Mouse (Mus musculus): Measurements from ENCODE around the gene Nrp2. TPM values are rescaled to one million over a fixed set of nuclear protein-coding genes. Genes with fewer than 3 reads are reported as not detected.

Gene Nrp2
- polyA plus RNA-seq, 1 experiment: 17.1 TPM

DNA sequence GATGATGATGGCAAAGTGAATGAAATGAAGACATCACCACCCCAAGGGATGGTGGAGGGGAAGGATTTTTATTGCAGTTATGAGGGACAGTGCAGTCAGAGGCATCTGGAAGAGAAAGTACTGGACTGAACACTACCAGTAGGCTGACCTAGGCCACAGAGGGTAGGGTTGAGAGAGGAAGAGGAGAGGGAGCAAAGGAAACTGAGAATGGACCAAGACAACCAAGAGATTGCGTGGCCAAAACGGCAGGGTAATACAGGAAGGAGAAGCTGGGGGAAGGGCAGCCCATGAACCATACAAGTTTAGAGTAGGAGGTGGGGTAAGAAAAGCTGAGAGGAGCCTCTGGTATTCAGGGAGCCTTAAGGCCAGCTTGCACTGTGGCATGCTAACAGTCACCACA lies 23.6 kb upstream of the Nrp2 start:
- no peak for TF ChIP-seq POLR2A (IDR thresholded peaks at IDR 0.05; ENCODE audit: low read depth, low read length)
- no peak for TF ChIP-seq CTCF (conservative IDR thresholded peaks at IDR 0.05; ENCODE audit: insufficient read depth, insufficient read length, low read depth, low read length)
- DNase-seq: no peak
- H3K36me3 ChIP-seq (ENCODE audit: control insufficient read depth, insufficient read depth, low read length): no peaks in the 10 kb centered on the region
- no peaks in the 10 kb centered on the region for H3K4me1 ChIP-seq (ENCODE audit: control insufficient read depth, insufficient read depth, low read length)
- no peak overlapping the region for H3K4me3 ChIP-seq (ENCODE audit: insufficient read depth, low read depth, low read length)
- no peaks in the 10 kb centered on the region for H3K27me3 ChIP-seq (replicated peaks; ENCODE audit: control insufficient read depth, insufficient read depth, low read length)
- no peak overlapping the region for H3K27ac ChIP-seq (ENCODE audit: insufficient read depth, low read depth, low read length)
- 79% methylated on average over 2 of the region's 2 CpGs for WGBS

GRCm38 (mm10) chr1:62682456-62683385 lies 20.4 kb upstream of the Nrp2 start:
- no peak for TF ChIP-seq CTCF (conservative IDR thresholded peaks at IDR 0.05; ENCODE audit: insufficient read depth, insufficient read length, low read depth, low read length)
- no peak for TF ChIP-seq POLR2A (IDR thresholded peaks at IDR 0.05; ENCODE audit: low read depth, low read length)
- Histone ChIP-seq H3K4me1 (ENCODE audit: control insufficient read depth, insufficient read depth, low read length) (no peaks in the 10 kb centered on the region), H3K27ac (ENCODE audit: insufficient read depth, low read depth, low read length) (no peak overlapping the region), H3K27me3 (replicated peaks; ENCODE audit: control insufficient read depth, insufficient read depth, low read length) (no peaks in the 10 kb centered on the region), H3K36me3 (ENCODE audit: control insufficient read depth, insufficient read depth, low read length) (no peaks in the 10 kb centered on the region), H3K4me3 (ENCODE audit: insufficient read depth, low read depth, low read length) (no peak overlapping the region)
- 62% methylated on average over 21 of the region's 21 CpGs for WGBS
- no peak for DNase-seq

- Histone ChIP-seq H3K27ac (ENCODE audit: insufficient read depth, low read depth, low read length) (no peak overlapping the region), H3K4me1 (ENCODE audit: control insufficient read depth, insufficient read depth, low read length) (no peaks in the 10 kb centered on the region), H3K36me3 (ENCODE audit: control insufficient read depth, insufficient read depth, low read length) (no peaks in the 10 kb centered on the region), H3K27me3 (replicated peaks; ENCODE audit: control insufficient read depth, insufficient read depth, low read length) (no peaks in the 10 kb centered on the region), H3K4me3 (ENCODE audit: insufficient read depth, low read depth, low read length) (no peak overlapping the region)
- WGBS: 83% methylated on average over 2 of the region's 2 CpGs
- no peak for DNase-seq
- TF ChIP-seq POLR2A (IDR thresholded peaks at IDR 0.05; ENCODE audit: low read depth, low read length) (no peak), CTCF (conservative IDR thresholded peaks at IDR 0.05; ENCODE audit: insufficient read depth, insufficient read length, low read depth, low read length) (no peak)
These were observed 19.6 kb upstream of the Nrp2 start for GRCm38 (mm10) chr1:62683498-62683897.

GRCm38 (mm10) chr1:62687511-62687910 lies 15.6 kb upstream of the Nrp2 start:
- no peaks in the 10 kb centered on the region for H3K27me3 ChIP-seq (replicated peaks; ENCODE audit: control insufficient read depth, insufficient read depth, low read length)
- WGBS: 84% methylated on average over 8 of the region's 8 CpGs

DNA sequence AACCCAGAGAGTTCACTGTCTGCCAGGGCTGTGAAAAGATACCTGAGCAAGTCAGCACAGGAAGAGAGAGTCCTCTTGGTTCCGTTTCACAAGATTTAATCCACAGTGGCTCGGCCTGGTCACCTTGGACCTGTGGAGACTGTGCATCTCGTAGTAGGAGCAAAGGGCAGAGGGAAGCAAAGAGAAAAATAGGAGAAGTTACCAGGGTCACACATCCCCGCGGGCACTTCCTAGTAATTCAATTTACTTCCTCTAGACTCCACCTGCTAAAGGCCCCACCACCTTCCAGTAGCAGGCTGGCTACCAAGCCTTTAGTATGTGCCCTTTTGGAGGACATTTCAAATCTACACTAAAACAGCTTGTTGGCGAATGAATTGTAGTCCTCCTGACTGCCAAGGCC lies 11.9 kb upstream of the Nrp2 start:
- TF ChIP-seq CTCF (conservative IDR thresholded peaks at IDR 0.05; ENCODE audit: insufficient read depth, insufficient read length, low read depth, low read length) (no peak), POLR2A (IDR thresholded peaks at IDR 0.05; ENCODE audit: low read depth, low read length) (no peak)
- H3K27me3 ChIP-seq (replicated peaks; ENCODE audit: control insufficient read depth, insufficient read depth, low read length): no peaks in the 10 kb centered on the region
- H3K36me3 ChIP-seq (ENCODE audit: control insufficient read depth, insufficient read depth, low read length): no peaks in the 10 kb centered on the region
- H3K27ac ChIP-seq (ENCODE audit: insufficient read depth, low read depth, low read length): no peak overlapping the region
- DNase-seq: no peak
- H3K4me1 ChIP-seq (ENCODE audit: control insufficient read depth, insufficient read depth, low read length): no peaks in the 10 kb centered on the region
- WGBS: 85% methylated on average over 6 of the region's 6 CpGs
- H3K4me3 ChIP-seq (ENCODE audit: insufficient read depth, low read depth, low read length): no peak overlapping the region

More at GRCm38 (mm10) chr1:62687511-62687910, 15.6 kb upstream of the Nrp2 start:
- no peaks in the 10 kb centered on the region for H3K36me3 ChIP-seq (ENCODE audit: control insufficient read depth, insufficient read depth, low read length)
- no peak for DNase-seq
- H3K27ac ChIP-seq (ENCODE audit: insufficient read depth, low read depth, low read length): no peak overlapping the region
- no peak overlapping the region for H3K4me3 ChIP-seq (ENCODE audit: insufficient read depth, low read depth, low read length)
- no peaks in the 10 kb centered on the region for H3K4me1 ChIP-seq (ENCODE audit: control insufficient read depth, insufficient read depth, low read length)
- TF ChIP-seq POLR2A (IDR thresholded peaks at IDR 0.05; ENCODE audit: low read depth, low read length) (no peak), CTCF (conservative IDR thresholded peaks at IDR 0.05; ENCODE audit: insufficient read depth, insufficient read length, low read depth, low read length) (no peak)

- DNase-seq: no peak
- Histone ChIP-seq H3K27me3 (replicated peaks; ENCODE audit: control insufficient read depth, insufficient read depth, low read length) (no peaks in the 10 kb centered on the region), H3K4me1 (ENCODE audit: control insufficient read depth, insufficient read depth, low read length) (no peaks in the 10 kb centered on the region), H3K27ac (ENCODE audit: insufficient read depth, low read depth, low read length) (no peak overlapping the region), H3K4me3 (ENCODE audit: insufficient read depth, low read depth, low read length) (no peak overlapping the region), H3K36me3 (ENCODE audit: control insufficient read depth, insufficient read depth, low read length) (no peaks in the 10 kb centered on the region)
- 34% methylated on average over 6 of the region's 6 CpGs for WGBS
- no peak for TF ChIP-seq CTCF (conservative IDR thresholded peaks at IDR 0.05; ENCODE audit: insufficient read depth, insufficient read length, low read depth, low read length)
- TF ChIP-seq POLR2A (IDR thresholded peaks at IDR 0.05; ENCODE audit: low read depth, low read length): no peak
These were observed 6.6 kb upstream of the Nrp2 start for GRCm38 (mm10) chr1:62696312-62696982.

DNA sequence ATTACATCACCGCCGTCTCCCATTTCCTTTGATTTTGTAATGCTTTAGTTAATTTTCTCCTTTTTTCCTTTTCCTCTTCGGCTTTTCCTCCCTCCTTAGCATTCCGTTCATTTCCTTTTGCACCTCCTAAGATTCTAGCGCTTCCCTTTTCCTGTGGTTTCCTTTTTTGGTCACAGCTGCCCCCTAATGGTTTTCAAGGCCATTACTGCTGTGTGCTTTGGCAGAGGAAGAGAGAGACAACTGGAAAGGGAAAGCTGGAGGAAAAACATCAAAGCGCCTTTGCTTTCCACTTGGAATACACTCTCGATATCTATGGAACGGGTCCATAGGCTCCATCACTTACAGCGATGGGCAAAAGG lies 6.1 kb upstream of the Nrp2 start:
- DNase-seq: peak; percentile 67
- 8% methylated on average over 9 of the region's 9 CpGs for WGBS
- H3K36me3 ChIP-seq (ENCODE audit: control insufficient read depth, insufficient read depth, low read length): no peaks in the 10 kb centered on the region
- H3K4me3 ChIP-seq (ENCODE audit: insufficient read depth, low read depth, low read length): no peak overlapping the region
- H3K27ac ChIP-seq (ENCODE audit: insufficient read depth, low read depth, low read length): no peak overlapping the region
- TF ChIP-seq CTCF (conservative IDR thresholded peaks at IDR 0.05; ENCODE audit: insufficient read depth, insufficient read length, low read depth, low read length) (peak; percentile 56), POLR2A (IDR thresholded peaks at IDR 0.05; ENCODE audit: low read depth, low read length) (no peak)
- H3K4me1 ChIP-seq (ENCODE audit: control insufficient read depth, insufficient read depth, low read length): no peaks in the 10 kb centered on the region
- H3K27me3 ChIP-seq (replicated peaks; ENCODE audit: control insufficient read depth, insufficient read depth, low read length): no peaks in the 10 kb centered on the region

All from kidney, adult 2 months (tissue).